Mouse (Mus musculus) kidney, postnatal 0 days (tissue): ENCODE measurements around the gene Trpv2. TPM values are rescaled to one million over a fixed set of nuclear protein-coding genes. Genes with fewer than 3 reads are reported as not detected.

Experiments
- ATAC-seq: fragments of 200-750 bp; cut with Nextera tagmentation; replicated peaks from 2 replicates; pipeline ENCODE4 v1.8.0; 2017; ENCODE audit warnings: low read depth, moderate number of reproducible peaks, moderate TSS enrichment, moderate library complexity; ENCODE audit not compliant: low FRiP score
- DNase-seq: peaks from one replicate; pipeline ENCODE4 v3.0.0-alpha.2; 2016; ENCODE audit warnings: low spot score
- H3K27ac ChIP-seq: fragments of 300-500 bp; sonication (generic); 2 replicates; pipeline ENCODE4 v1.5.1; 2014; ENCODE audit warnings: mild to moderate bottlenecking
- H3K27me3 ChIP-seq: fragments of 300-500 bp; sonication (generic); 2 replicates; pipeline ENCODE4 v1.6.1; 2014; ENCODE audit warnings: low read length, mixed read lengths; ENCODE audit not compliant: insufficient read depth
- H3K36me3 ChIP-seq: fragments of 300-500 bp; sonication (generic); 2 replicates; pipeline ENCODE4 v1.6.1; 2014; ENCODE audit warnings: low read length, mixed read lengths; ENCODE audit not compliant: insufficient read depth
- H3K4me1 ChIP-seq: fragments of 300-500 bp; sonication (generic); replicated peaks from 2 replicates; pipeline ENCODE4 v1.6.1; 2014; ENCODE audit warnings: antibody characterized with exemption, low read length, mixed read lengths; ENCODE audit not compliant: insufficient read depth
- H3K4me2 ChIP-seq: fragments of 300-500 bp; sonication (generic); 2 replicates; pipeline ENCODE4 v1.6.1; 2014; ENCODE audit warnings: mild to moderate bottlenecking, low read length, moderate library complexity, mixed read lengths
- H3K4me3 ChIP-seq: fragments of 300-500 bp; sonication (generic); replicated peaks from 2 replicates; pipeline ENCODE4 v1.5.1; 2014; ENCODE audit warnings: low read depth, low read length
- H3K9ac ChIP-seq: fragments of 300-500 bp; sonication (generic); 2 replicates; pipeline ENCODE4 v1.6.1; 2014; ENCODE audit warnings: low read depth, low read length
- H3K9me3 ChIP-seq: fragments of 300-500 bp; sonication (generic); replicated peaks from 2 replicates; pipeline ENCODE4 v1.6.1; 2016; ENCODE audit warnings: low read length, inconsistent platforms, mixed read lengths
- CTCF ChIP-seq: IDR thresholded peaks from 2 replicates; pipeline ENCODE4 v1.5.1; 2016; ENCODE audit warnings: antibody characterized with exemption, low read depth, mild to moderate bottlenecking, moderate library complexity
- WGBS: fragments of 180-500 bp; shearing (Covaris S2); extraction: QIAGEN DNeasy Blood & Tissue Kit; methylation state at CpG from one replicate; pipeline ENCODE4 v1.1.7; 2014; 5-methylcytosine and 5-hydroxymethylcytosine counted together
- polyA plus RNA-seq: library from polyadenylated mRNA; unstranded; fragments of >200 nt; fragmentation: Nextera tagmentation; extraction: Ambion mirVana; gene quantifications from 2 replicates; pipeline ENCODE4 v1.2.1, GENCODE M21; 2015

Gene Trpv2
- polyA plus RNA-seq, 1 experiment from 2014 or later = 1.7 TPM

DNA sequence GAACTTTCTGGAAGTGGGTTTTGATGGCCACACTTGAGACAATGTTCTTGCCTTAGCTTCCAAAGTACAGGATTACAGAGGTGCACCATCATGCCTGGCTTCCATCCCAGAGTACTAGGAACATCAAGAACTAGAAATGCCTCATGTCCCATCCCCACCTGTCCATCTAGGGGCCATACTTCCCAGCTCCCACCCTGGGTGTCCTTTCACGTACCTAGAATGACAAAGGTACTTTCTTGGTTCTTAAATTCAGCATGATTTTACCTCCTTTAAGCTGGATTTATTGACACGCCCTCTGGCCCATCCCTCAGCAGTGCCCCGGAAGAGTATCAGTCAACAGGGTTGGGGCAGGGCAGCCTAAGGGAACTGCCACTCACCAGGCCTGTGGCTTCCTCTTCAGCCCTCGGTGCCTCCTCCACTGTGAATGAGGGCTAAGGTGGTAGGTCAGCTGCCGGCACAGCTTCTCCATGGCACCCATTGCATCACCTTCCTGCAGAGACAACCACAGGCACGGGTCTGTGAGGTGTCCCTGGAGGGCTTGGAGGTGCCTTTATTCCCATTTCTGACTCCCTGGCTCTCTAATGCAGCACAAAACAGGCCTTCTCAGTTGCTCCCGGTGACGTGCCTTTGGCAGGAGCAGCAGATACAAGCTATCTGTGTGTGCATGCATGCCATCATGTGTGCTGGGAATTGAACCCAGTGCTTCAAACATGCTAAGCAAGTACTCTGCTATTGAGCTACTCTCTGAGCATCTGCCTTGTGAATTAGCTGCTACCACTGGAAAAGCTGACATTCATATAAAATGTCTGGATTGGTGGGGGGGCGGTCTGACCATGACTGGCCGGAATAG lies 34.8 kb downstream of the Trpv2 start:
- Histone ChIP-seq H3K4me1 (0 out of 2 replicates have a peak, but pooled peaks cover 3% of the 10 kb centered on the region), H3K4me2 (no peak overlapping the region), H3K36me3 (peaks cover 32% of the 10 kb centered on the region), H3K9me3 (no peaks in the 10 kb centered on the region), H3K27me3 (no peaks in the 10 kb centered on the region), H3K4me3 (no peak overlapping the region), H3K9ac (no peak overlapping the region), H3K27ac (no peak overlapping the region)
- no peak for ATAC-seq
- 74% methylated on average over 10 of the region's 10 CpGs for WGBS
- no peak for TF ChIP-seq CTCF
- DNase-seq = no peak

DNA sequence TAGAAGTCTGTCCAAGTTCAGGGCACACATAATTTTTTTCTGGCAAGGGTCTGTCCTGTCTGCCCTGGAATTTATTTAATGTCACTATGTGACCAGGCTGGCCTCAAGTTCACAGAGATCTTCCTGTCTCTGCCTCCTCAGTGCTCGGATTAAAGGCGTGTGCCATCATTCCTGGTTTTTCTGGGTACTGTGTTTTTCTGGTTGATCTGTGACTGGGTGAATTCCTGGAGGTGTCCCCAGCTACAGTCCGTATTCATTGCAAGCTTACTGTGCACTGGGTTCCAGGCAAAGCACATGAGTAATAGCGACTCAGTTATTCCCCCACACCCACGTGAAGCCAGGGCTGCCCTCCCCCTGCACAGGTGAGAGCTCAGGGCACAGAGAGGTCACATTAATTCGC lies 36.0 kb downstream of the Trpv2 start:
- no peak for TF ChIP-seq CTCF
- DNase-seq = no peak
- no peak for ATAC-seq

DNA sequence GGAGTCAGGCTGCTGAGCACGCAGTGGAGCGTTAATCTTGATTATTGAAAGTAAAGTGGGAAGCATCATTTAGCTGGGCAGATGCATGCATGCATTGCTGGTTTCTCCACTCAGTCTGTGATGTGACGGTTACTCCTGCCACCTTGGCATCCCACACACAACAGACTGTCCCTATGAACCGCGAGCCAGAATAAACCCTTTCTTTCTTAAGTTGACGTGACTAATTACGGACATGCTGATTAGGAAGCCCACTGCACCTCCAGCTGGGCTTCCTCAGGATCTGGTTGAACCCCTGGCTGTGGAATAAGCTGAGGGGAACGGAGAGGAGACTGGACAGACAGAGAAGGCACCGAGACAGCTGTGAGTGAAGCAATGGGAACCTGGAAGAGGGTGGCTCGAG lies 38.3 kb downstream of the Trpv2 start:
- Histone ChIP-seq H3K27me3 (no peaks in the 10 kb centered on the region), H3K9ac (no peak overlapping the region), H3K27ac (no peak overlapping the region), H3K36me3 (0 out of 2 replicates have a peak, but pooled peaks cover 19% of the 10 kb centered on the region), H3K4me2 (no peak overlapping the region), H3K4me1 (no peaks in the 10 kb centered on the region), H3K4me3 (no peak overlapping the region), H3K9me3 (no peaks in the 10 kb centered on the region)
- 86% methylated on average over 10 of the region's 10 CpGs for WGBS
- DNase-seq = no peak
- ATAC-seq = no peak
- TF ChIP-seq CTCF = no peak

More for the DNA sequence above, 36.0 kb downstream of the Trpv2 start:
- H3K36me3 ChIP-seq = peaks cover 28% of the 10 kb centered on the region
- no peak overlapping the region for H3K4me3 ChIP-seq
- no peaks in the 10 kb centered on the region for H3K4me1 ChIP-seq
- no peak overlapping the region for H3K4me2 ChIP-seq
- H3K9me3 ChIP-seq = no peaks in the 10 kb centered on the region
- H3K9ac ChIP-seq = no peak overlapping the region
- no peaks in the 10 kb centered on the region for H3K27me3 ChIP-seq
- 76% methylated on average over 6 of the region's 6 CpGs for WGBS
- no peak overlapping the region for H3K27ac ChIP-seq

DNA sequence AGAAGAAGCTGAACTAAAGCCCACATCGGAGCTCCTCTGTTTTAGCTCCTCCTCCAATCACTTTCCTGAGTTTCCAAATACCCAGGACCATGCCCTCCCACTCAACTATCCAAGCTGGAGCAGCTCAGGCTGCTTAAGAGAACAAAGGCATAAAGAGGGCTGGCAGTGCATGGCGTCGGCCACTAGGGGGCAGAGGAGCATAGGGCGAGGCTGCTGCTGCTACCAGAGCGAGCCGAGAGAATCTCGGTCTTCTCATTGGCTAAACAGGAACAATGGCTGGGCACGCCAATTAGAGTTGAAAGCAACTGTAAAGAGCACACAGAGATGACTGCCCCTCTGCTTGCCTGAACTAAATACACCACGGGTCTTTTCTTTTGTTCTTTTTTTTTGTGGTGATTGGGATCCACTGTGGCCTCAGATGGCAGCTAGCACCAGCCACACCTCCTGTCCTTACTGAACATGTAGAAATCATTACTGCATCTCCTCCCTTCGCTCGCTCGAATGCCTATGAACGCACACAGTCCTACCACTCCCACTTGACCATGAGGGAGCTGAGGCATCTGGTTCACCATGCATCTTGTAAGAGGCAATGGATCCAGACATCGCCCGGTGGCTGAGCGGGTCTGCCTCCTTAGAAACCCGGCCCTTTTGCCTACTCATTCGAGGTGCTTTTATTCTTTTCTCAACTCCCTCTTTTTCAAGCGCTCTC lies 39.5 kb downstream of the Trpv2 start:
- Histone ChIP-seq H3K27ac (peak overlapping the region; percentile 32; the same call in 1 of the 2 replicates), H3K9ac (peak overlapping the region; percentile 10; the same call in 1 of the 2 replicates), H3K4me3 (no peak overlapping the region), H3K4me2 (peak overlapping the region; percentile 44), H3K4me1 (no peaks in the 10 kb centered on the region), H3K27me3 (no peaks in the 10 kb centered on the region), H3K36me3 (0 out of 2 replicates have a peak, but pooled peaks cover 10% of the 10 kb centered on the region), H3K9me3 (no peaks in the 10 kb centered on the region)
- TF ChIP-seq CTCF = peak; percentile 100
- DNase-seq (peak; percentile 98), ATAC-seq (peak; percentile 90)
- WGBS = 10% methylated on average over 19 of the region's 19 CpGs

DNA sequence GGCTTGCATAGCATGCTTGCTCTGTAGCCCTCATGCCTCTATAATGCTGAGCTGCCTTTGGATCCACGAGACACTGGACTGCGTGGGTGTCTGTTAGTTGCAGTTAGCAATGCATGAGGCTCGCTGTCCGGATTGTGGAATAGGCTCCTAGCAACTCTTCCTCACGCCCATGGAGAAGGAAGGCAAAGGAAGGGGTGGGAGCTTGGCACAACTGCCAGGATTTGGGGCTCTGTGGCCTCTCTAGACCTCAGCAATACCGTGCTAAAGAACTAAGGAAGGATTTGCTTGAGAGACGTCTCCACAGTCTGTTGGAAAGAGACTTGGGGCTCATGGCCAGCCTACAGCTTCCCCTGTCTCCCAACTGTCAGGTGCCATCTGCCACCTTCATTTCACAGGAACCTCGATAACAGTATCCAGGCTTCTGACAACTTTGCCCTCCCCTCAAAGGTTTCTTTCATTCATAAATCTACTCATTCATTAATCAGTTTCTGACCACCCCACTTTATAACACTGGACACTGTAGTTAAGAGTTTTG lies 40.7 kb downstream of the Trpv2 start:
- no peak overlapping the region for H3K4me3 ChIP-seq
- no peak overlapping the region for H3K4me2 ChIP-seq
- TF ChIP-seq CTCF = no peak
- 78% methylated on average over 8 of the region's 8 CpGs for WGBS
- DNase-seq (no peak), ATAC-seq (no peak)
- no peaks in the 10 kb centered on the region for H3K9me3 ChIP-seq
- H3K27me3 ChIP-seq = no peaks in the 10 kb centered on the region
- no peaks in the 10 kb centered on the region for H3K4me1 ChIP-seq
- 0 out of 2 replicates have a peak, but pooled peaks cover 9% of the 10 kb centered on the region for H3K36me3 ChIP-seq
- no peak overlapping the region for H3K27ac ChIP-seq
- H3K9ac ChIP-seq = no peak overlapping the region

DNA sequence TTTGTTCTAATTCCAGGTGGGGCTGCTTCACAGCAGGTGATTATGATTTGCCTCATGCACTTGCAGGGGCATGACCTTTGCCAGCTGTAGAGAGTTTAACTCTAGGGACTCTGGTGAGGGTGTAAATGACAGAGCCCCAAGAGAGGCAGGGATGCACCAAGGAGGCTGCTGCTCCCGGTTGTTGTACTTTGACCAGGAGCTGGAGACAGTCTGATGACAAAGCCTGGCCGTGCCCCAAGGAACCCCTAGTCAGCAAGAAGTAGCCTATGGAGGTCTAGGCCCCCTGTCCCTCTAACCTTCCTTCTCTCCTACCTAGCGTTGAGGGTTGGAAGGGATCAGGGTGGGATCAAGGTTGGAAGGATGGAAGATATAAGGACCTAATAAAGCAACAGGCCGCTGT lies 41.2 kb downstream of the Trpv2 start:
- H3K9me3 ChIP-seq = no peaks in the 10 kb centered on the region
- ATAC-seq (no peak), DNase-seq (no peak)
- no peak overlapping the region for H3K4me2 ChIP-seq
- WGBS = 92% methylated on average over 4 of the region's 4 CpGs
- no peak overlapping the region for H3K9ac ChIP-seq
- TF ChIP-seq CTCF = no peak
- no peak overlapping the region for H3K27ac ChIP-seq
- no peaks in the 10 kb centered on the region for H3K4me1 ChIP-seq
- H3K27me3 ChIP-seq = no peaks in the 10 kb centered on the region
- 0 out of 2 replicates have a peak, but pooled peaks cover 9% of the 10 kb centered on the region for H3K36me3 ChIP-seq
- no peak overlapping the region for H3K4me3 ChIP-seq
